Mouse (Mus musculus) T-helper 2 cell (primary cell): ENCODE measurements around the gene Anxa9.

Experiments
- in situ Hi-C: fragments of 300-600 bp; cut with MboI, MseI; formaldehyde crosslinking; loops from one replicate; pipeline ENCODE4 v1.15.1; 2025; ENCODE audit warnings: high pct_unique_total_duplicates

Anxa9 gene

DNA sequence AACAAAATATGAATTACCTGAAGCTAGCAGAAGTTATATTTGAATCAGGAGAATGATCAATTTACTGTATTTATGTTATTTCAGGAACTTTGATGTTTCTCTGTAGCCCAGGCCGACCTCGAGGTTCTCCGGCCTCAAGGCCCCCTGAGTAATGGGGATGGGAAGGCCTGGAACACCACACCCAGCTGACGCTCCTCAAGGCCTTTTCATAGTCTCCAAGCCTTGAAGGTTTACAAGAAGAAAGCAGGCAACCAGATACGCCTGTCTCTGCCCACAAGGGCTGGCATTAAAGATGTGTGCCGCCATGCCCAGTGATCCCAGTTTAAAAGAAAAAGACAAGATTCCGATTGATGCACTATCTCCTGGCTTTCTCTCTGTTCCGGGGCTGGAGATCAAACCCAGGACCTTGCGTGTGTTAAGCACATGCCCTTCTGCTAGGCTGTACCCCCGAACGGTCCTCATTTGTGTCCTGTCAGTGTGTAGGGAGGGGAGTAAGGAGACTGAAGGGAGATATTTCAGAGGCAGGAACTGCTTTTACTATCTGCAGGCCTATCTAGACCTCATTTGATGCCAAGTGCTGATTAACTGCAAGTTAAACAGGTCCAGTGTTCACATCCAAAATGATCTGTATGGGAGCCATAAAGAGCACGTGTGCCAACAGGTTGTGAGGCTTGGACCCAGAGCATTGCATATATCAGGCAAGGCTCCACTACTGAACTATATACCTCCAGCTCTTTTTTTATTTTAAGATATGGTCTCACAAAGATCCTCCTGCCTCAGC lies 22.3 kb downstream of the Anxa9 start:
- in situ Hi-C loops: no loop called here

DNA sequence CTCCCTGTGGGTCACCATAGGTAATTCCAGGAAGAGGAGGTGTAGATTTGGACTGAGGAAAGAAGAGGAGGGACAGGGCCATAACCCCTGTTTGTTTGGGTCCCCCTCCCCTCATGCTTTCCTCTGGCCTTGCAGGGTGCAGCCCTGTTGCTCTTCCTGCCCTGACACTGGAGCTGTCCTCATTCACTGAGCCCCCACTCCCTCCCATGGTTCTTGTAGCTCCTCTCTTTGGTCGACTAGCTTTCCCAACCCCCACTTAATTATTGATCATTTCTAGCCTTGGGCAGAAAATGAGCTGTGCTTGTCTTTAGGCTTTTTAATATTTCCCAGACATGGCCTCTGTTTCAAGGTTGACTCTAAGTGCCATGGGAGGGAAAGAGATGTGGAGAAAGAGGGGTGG lies 22.9 kb downstream of the Anxa9 start:
- in situ Hi-C loops: no loop called here

DNA sequence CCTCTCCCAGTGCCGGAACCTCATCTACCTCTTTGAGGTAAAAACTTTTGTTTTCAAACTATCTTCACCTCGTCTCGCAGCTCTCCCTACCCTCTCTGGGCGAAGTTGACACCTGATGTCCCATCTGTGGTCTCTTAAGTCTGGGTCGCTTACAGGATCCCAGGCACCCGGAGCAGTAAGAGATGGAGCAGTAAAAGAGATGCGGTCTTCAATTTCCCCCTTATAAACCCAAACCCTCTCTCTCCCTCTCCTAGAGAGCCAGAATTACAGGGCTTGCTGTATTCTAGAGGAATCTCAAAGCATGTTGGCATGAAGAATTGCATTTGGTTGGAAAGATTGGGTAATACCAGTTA lies 23.4 kb downstream of the Anxa9 start:
- in situ Hi-C loops: no loop called here

DNA sequence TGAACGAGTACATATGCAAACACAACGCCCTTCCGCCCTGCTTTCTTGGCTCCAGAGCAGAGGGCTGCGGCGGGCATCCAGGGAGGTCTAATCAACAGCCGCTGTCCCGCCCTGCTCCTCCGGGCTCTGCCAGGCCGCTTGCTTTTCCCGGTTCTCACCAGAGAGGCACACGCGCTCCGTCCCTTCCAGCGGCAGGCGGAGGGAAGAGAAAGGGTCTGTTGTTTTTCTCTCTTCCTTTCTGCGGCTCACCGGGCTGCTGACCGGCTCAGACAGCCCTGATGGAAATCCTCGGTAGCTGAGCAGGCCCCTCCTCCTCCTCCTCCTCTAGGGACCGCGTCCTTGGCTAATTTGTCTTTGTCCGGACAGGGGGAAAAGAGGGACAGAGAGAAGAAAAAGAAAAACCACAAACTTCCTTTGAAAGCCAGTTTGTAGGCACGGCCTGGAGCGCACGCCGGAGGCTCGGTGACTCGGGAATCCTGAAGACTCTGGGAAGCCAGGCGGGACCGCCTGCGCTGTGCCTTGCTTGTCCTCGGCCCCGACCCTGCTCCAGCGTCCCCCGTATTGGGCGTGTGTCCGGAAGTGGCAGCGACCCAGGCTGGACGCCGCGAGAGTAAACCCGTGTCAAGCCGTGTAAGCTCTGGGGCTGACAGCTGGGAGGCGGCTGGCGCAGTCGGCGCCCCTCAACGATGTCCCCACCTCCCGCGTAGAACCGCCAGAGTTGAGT lies 23.9 kb downstream of the Anxa9 start:
- in situ Hi-C loops: no loop called here

DNA sequence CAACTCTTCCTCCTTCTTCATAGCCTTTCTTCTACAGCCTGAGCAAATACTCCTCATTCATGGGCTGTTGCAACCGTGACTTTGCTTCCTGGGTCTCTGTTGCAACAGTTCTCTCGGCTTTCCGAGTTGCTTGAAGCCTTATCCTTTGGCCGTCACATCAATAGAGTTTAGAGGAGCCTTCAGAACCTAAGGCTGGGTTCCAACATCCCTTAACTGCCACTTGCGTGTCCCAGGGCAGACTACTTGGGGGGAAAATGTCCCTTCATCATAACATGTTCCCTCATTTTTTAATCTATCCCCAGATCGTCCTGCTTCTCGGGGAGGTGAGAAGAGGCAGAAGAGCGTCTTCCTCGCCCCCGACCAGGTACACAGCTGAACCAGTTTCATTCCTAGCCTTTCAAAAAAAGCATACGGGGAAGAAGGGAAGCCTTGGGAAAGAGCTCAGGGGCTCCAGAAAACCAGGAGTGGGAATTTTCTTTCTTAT lies 24.6 kb downstream of the Anxa9 start:
- in situ Hi-C loops: no loop called here

DNA sequence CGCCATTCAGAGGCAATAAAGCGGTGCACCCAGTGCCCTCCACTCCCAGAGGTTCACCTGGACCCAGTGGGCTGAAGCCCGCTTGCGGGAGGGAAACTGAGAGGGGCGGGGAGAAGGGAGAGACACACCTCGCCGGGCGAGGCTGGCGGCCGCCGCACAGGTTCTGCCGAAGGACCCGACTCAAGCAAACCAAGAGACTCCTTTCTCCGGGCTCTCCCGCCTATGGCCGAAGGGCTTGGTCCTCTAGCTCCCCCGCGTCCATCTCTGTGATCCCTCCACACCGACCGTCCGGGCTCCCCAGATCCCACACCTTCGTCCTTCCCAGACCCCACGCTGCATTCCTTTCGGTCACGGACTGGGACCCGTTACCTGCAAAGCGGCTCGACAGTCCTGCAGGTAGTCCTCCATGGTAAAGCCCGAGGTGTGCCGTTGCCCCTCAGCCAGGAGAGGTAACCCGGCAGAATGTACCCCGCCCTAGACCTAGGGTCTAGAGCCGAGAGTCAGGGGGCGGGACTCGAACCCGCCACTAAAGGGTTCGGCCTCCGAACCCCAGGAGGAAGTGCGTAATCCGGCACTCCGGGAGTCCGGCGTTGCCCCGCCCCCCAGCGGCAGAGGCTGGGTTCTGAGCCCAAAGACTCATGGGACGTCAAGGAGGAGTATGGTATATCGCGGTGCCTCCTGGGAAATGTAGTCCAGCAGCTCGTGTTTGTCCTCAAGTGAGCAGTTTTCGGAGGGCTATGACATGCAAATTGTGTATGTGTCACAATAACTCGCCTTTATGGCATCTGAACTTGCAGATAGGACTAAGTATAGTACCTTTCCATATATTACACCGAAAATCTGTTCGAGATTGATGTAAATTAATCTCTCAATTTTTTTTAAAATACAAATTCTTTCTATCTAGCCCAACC lies 25.5 kb downstream of the Anxa9 start, which contains the start of the genes Mindy1 and Prune1:
Gene Mindy1 (plus strand): TSS at position 130 of the 911 bp plus-strand sequence.
Gene Prune1 (minus strand): TSS at position 861 of the 911 bp plus-strand sequence.
- in situ Hi-C loops: no loop called here

DNA sequence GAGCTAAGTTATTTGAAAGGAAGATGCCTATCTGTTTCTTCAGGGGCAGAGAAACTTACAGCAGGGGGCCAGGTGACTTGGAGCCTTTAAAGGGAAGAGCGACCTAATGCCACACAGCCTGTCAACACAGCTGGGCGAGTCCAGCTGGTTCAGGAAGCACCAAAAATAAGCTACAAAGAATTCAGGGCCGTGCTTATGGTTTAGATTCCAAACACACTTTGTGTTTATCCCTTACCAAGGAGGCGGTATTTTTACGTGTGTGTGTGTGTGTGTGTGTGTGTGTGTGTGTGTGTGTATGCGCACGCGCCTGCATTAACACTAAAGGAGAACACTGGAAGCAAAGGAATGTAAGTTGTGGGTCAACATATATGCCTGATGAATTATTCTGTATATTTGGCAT lies 26.2 kb downstream of the Anxa9 start:
- in situ Hi-C loops: no loop called here

DNA sequence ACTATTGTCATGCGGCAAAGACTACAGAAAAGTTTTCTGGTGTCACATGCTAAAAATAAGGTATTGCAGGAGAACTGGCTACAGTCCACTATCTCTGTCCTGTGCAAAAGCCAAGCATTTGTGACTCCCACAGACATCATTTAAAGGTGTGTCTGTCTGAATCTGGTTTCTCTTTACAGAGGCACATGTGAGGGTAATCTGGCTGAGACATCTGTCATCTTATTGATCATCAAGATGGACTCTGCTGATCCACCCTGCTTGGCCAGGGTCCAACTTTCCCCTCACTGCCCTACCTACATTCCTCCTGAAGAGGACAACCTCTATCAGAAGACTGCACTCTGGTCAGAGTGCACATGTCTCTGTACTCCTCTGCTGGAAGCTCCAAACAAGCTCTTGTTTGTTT lies 29.8 kb downstream of the Anxa9 start:
- in situ Hi-C loops: no loop called here

DNA sequence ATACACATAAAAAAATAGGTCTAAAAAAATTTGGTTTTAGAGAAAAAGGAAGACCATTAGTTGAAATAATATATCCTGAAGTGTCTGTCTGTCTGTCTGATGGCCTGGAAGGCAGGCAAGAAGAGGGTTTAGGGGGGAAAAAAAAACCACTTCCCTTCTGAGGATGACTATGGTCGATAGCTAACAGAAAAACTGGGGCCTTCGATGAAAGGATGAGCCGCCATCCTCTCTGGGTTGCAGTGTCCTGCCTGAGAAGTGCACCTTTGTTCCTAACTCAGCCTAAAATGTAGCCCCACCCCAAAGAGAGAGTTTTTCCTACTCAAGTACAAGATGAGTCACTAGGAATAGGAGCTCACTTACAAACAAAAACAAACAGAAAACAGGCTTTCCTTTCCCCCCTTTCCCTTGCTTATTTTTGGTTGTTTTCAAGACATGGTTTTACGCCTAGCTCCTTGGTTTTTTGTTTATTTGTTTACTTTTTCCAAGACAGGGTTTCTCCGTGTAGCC lies 30.5 kb downstream of the Anxa9 start:
- in situ Hi-C loops: no loop called here

DNA sequence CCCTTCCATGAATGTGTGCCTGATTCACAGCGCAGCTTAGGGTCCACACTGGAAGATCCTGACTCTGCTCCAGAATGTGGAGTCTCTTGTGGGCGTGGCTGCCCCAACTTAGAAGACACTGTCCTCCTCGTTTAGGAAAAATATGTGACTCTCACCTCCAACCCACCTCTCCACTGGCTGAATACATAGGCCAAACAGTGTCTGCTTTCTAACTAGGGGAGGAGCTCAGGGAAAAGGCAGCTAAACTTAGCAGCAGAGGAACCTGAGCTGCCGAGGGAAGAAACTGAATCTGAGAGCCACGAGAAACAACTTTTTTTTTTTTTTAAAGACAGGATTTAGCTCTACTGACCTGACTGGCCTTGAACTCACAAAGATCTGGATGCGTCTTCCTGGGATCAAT lies 31.8 kb downstream of the Anxa9 start:
- in situ Hi-C loops: no loop called here

DNA sequence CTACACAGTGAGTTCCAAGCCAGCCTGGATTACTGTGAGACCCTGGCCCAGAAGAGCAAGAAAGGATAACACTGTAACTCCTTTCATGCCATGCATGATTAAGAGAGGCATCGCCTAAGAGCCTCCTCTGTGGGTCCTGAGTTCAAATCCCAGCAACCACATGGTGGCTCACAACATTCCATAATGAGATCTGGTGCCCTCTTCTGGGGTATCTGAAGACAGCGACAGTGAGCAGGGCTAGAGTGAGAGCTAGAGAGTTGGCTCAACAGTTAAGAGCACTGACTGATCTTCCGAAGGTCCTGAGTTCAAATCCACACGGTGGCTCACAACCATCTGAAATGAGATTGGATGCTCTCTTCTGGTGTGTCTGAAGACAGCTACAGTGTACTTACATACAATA lies 32.5 kb downstream of the Anxa9 start:
- in situ Hi-C loops: no loop called here

DNA sequence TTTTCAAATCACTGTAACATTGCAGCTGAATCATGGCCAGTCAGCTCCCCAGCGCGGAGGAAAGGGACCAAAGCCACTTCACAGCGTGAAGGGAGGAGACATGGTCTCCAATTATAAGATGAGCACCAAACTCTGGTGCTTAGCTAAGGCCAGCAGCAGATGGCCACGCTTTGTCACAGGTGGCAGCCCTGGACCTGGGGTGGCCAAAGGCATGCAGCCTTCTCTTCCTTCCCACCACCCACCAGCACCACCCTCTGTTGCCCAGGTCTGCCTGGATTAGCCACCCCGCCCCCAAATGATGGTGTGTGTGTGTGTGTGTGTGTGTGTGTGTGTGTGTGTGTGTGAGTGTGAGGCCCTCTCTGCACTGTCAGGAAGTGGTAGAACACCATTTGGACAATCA lies 33.5 kb downstream of the Anxa9 start:
- in situ Hi-C loops: no loop called here

DNA sequence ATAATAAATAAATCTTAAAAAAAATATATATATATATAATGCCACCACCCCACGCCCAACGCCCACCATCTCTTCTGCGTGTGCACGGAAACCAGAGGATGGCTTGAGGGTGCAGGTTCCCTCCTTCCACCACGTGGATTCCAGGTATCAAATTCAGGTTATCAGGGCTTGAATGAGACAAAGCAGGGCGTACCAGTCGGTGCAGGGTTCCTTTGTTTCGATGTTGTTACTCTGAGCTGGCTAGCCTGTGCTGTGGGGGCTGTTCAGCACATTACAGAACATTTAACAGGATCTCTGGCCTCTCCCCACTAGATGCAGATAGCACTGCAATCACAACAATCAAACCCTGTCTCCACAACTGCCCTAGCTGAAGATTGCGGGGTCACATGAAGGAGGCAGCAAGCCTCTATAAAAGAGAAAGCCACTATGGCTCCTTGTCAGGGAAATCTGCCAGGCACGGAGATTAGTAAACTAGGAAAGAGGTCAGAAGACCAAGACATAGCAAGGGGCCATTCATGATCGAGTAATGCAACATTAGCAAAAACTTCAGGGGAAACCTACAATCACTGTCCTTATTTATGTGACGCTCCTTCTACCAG lies 36.1 kb downstream of the Anxa9 start:
- in situ Hi-C loops: no loop called here

DNA sequence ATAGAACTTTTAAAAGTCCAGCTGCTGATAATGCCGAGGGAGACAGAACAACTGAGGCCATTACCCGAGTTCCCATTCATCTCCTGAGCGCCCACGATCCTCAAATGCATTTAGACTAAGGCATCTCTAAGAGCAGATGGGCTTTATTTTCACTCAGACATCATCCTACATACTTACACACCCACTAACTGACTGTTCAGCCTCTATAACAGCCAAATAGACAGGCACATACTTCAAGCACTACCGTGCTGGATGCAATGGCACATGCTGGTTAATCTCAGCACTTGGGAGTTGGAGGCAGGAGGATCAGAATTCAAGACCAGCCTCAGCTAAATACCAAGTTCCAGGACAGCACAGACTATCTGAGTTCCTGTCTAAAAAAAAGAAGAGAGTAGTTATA lies 37.2 kb downstream of the Anxa9 start:
- in situ Hi-C loops: loop anchor here (10.0 kb wide), 1 partner anchor 125 kb away; the partner anchor contains the start of gene Tnfaip8l2

DNA sequence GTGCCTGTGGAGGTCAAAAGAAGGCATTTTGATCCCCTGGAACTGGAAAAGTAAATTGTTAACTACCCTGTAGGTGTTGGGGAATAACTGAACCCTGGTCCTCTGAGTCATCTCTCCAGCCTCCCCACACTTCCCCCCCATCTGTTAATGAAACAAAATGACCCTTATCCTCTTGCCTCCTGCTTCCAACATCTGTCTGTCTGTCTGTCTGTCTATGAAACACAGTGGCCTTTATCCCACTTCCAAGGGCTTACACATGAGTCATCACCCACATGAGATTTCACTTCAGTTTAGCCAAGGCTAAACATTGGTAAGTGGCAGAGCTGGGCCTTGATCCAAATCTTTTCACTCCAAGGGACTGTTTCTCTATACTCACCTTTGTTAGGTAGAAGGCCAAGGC lies 39.1 kb downstream of the Anxa9 start:
- in situ Hi-C loops: loop anchor here (10.0 kb wide), 1 partner anchor 123 kb away; the partner anchor contains the start of gene Tnfaip8l2

DNA sequence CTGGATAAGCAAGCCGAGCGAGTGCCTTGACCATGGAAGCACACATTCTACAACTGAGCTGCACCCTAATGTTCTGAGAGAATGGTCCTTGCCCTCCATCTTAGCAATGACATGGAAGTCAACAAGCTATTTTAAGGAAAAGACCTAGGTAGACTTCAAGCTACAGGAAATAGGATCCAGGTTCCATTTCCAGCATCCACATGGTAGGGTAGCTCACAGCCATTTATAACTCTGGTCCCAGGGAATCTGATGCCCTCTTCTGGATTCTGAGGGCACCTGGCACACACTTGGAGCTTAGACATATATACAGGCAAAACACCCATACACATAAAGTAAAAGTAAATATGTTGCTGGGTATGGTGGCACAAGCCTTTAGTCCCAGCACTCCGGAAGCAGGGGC lies 40.9 kb downstream of the Anxa9 start:
- in situ Hi-C loops: loop anchor here (10.0 kb wide), 1 partner anchor 121 kb away; the partner anchor contains the start of gene Tnfaip8l2

DNA sequence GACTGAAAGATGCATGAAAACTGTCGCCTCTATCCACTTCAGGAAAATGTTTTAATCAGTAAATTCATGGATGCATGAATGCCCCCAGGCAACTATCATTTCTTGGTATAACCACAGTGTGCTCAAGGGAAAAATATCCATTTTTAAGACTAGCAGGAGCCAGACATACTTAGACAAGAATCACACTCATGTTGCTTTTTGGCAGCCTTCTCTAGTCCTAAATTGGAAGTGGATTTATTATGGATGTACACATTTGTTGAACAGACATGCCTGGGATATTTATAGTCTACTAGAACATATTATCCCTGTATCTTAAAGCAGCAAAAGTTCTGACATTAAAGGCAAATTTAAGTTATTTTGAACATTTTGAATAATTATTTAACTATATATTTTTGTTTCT lies 42.3 kb downstream of the Anxa9 start:
- in situ Hi-C loops: loop anchor here (10.0 kb wide), 1 partner anchor 120 kb away; the partner anchor contains the start of gene Tnfaip8l2

DNA sequence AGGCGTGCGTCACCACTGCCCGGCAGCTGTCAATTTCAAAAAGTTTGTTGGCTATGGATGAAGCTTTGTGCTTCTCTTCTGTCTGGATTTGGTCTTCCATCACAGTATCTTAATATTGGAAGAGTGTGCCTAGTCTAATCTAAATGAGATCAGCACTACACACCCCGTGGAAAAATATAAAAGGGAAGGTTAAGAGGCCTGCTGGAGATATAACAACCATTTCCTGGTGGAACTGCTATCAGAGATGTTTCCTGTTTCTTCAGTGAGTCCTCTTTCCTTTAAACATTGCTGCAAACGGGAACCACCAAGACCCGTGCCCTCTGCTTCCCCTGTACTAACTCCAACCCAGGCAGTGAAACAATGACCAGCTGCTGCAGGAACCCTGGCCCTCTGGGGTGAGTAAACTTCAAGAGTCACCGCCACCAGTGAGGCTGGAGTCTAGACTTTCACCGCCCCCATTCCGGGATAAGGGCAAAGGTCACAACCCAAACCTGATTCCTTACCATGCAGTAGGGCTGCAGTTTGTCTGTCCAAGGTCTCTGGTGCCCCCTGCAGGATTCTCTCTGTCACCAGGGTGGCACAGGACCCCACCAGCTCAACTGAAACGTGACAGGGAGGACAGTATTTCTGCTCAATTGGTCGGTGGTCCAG lies 43.8 kb downstream of the Anxa9 start:
- in situ Hi-C loops: loop anchor here (10.0 kb wide), 1 partner anchor 118 kb away; the partner anchor contains the start of gene Tnfaip8l2

DNA sequence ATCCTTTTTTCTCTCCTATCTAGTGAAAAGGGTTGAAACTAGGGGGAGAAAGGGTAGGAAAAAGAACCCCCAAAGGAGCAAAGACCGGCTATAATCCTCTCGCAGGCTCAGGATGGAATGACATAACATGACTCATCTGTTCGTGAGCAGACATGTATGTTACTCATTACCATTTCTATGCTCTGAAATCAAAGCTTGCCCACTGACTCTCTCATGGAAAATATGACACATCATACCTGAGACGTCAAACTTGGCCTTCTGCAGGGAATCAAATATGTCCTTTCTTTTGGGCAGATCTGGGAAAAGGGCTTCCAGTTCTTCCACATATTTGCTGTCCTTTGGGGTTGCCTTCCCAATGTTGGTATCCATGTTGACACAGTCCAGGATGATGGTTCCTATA lies 45.0 kb downstream of the Anxa9 start:
- in situ Hi-C loops: loop anchor here (10.0 kb wide), 1 partner anchor 117 kb away; the partner anchor contains the start of gene Tnfaip8l2

DNA sequence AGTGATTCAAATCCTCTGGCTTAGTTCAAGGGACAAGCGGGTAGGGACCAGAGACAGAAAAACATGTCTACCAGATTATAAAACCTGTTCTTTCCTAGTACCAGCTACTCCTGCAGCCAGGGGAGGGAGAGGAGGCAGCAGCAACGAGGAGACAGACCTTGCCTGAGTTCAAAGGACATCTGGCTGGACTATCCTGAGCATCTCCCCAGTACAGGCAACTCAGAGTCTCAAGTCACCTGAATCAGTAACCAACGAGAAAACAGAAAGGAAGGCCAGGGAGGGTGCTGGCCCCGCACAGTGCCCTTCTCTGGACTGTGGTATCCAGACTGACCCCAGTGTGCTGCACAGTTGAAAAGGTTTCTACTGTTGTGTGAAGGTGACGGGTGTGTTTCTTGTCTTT lies 50.0 kb downstream of the Anxa9 start:
- in situ Hi-C loops: no loop called here
